Mouse (Mus musculus) 416B (cell line): ENCODE measurements at regions not wholly inside any gene's neighbourhood (a gene's known extent, or its start where the extent isn't known, plus 50 kb on each side); places are given as distances from the start of the nearest gene placed in this dataset.

Experiments used
- DNase-seq: peaks from one replicate; pipeline ENCODE4 v3.0.0; 2011; ENCODE audit warnings: low read depth

- no peak for DNase-seq
These were observed 492.3 kb downstream of the Tmem132b start for GRCm38 (mm10) chr5:126023906-126024305.

GRCm38 (mm10) chr5:126034846-126035245, 503.3 kb downstream of the Tmem132b start:
- DNase-seq, result no peak

- DNase-seq, result no peak
These were observed 505.1 kb downstream of the Tmem132b start for GRCm38 (mm10) chr5:126036686-126037085.

- DNase-seq, result no peak
These were observed 514.2 kb downstream of the Tmem132b start for GRCm38 (mm10) chr5:126045761-126046160.

- DNase-seq, result no peak
These were observed 532.1 kb downstream of the Tmem132b start for GRCm38 (mm10) chr5:126063644-126064043.

GRCm38 (mm10) chr5:126079281-126079838, 547.8 kb downstream of the Tmem132b start:
- no peak for DNase-seq

- no peak for DNase-seq
These were observed 556.8 kb downstream of the Tmem132b start for GRCm38 (mm10) chr5:126088251-126088914.

GRCm38 (mm10) chr5:126093196-126093595, 561.6 kb downstream of the Tmem132b start:
- no peak for DNase-seq

- no peak for DNase-seq
These were observed 565.2 kb downstream of the Tmem132b start for GRCm38 (mm10) chr5:126096616-126097261.

GRCm38 (mm10) chr5:126097262-126097628, 565.7 kb downstream of the Tmem132b start:
- DNase-seq, result no peak

- no peak for DNase-seq
These were observed 566.9 kb downstream of the Tmem132b start for GRCm38 (mm10) chr5:126098433-126098832.

- no peak for DNase-seq
These were observed 568.4 kb downstream of the Tmem132b start for GRCm38 (mm10) chr5:126099931-126100330.

GRCm38 (mm10) chr5:126104464-126104863, 572.9 kb downstream of the Tmem132b start:
- no peak for DNase-seq

- no peak for DNase-seq
These were observed 573.3 kb downstream of the Tmem132b start for GRCm38 (mm10) chr5:126104883-126105282.

- no peak for DNase-seq
These were observed 573.9 kb downstream of the Tmem132b start for GRCm38 (mm10) chr5:126105446-126105845.

- DNase-seq, result no peak
These were observed 575.4 kb downstream of the Tmem132b start for GRCm38 (mm10) chr5:126107020-126107419.

- no peak for DNase-seq
These were observed 577.3 kb downstream of the Tmem132b start for GRCm38 (mm10) chr5:126108837-126109236.

- no peak for DNase-seq
These were observed 585.7 kb downstream of the Tmem132b start for GRCm38 (mm10) chr5:126117291-126117690.

GRCm38 (mm10) chr5:126117906-126118521, 586.4 kb downstream of the Tmem132b start:
- no peak for DNase-seq

GRCm38 (mm10) chr5:126118731-126119130, 587.2 kb downstream of the Tmem132b start:
- no peak for DNase-seq

GRCm38 (mm10) chr5:126123216-126123615, 591.6 kb downstream of the Tmem132b start:
- no peak for DNase-seq

GRCm38 (mm10) chr5:126127486-126127885, 595.9 kb downstream of the Tmem132b start:
- no peak for DNase-seq

- no peak for DNase-seq
These were observed 617.3 kb downstream of the Tmem132b start for GRCm38 (mm10) chr5:126148908-126149307.
